Mouse (Mus musculus) layer of hippocampus, postnatal 25 days (tissue): ENCODE data around the gene Fhl4. TPM values are rescaled to one million over a fixed set of nuclear protein-coding genes. Genes with fewer than 3 reads are reported as not detected.

Experiments used
- DNase-seq, 2 experiments: peaks; one replicate each; pipeline ENCODE4 v3.0.0; 2022; ENCODE audit warnings: mixed read lengths in 2 of 2, low spot score in 1 of 2; ENCODE audit errors: extremely low spot score in 1 of 2
- total RNA-seq, 2 experiments: library from RNA; stranded (reverse); gene quantifications; 2 replicates each; pipeline ENCODE4 v1.2.3; 2021

Gene Fhl4
- under 1 TPM; 0.77 to 0.86 TPM for total RNA-seq

- DNase-seq = peak; percentile 61 to 67
Observed at GRCm38 (mm10) chr10:85102247-85103084, at the start of gene Fhl4, which contains the start of gene Tmem263. Gene Fhl4 (minus strand): TSS chr10:85102495. Gene Tmem263 (plus strand): TSS chr10:85102627.

- DNase-seq = no peak
Observed at GRCm38 (mm10) chr10:85149226-85149625, 46.9 kb upstream of the Fhl4 start.

GRCm38 (mm10) chr10:85146282-85146681 lies 44.0 kb upstream of the Fhl4 start:
- no peak for DNase-seq

- no peak for DNase-seq
Observed at GRCm38 (mm10) chr10:85141465-85141864, 39.2 kb upstream of the Fhl4 start.

GRCm38 (mm10) chr10:85136573-85136972 lies 34.3 kb upstream of the Fhl4 start:
- DNase-seq = no peak

GRCm38 (mm10) chr10:85128453-85128852 lies 26.2 kb upstream of the Fhl4 start:
- DNase-seq = no peak

GRCm38 (mm10) chr10:85127395-85128287 lies 25.3 kb upstream of the Fhl4 start, which contains the start of gene Mterf2:
Gene Mterf2 (minus strand): TSS chr10:85128027.
- peak; percentile 72 to 79 for DNase-seq

GRCm38 (mm10) chr10:85125184-85125583 lies 22.9 kb upstream of the Fhl4 start:
- no peak for DNase-seq

GRCm38 (mm10) chr10:85114409-85114808 lies 12.1 kb upstream of the Fhl4 start:
- no peak for DNase-seq

GRCm38 (mm10) chr10:85103085-85103885 lies 990 bp upstream of the Fhl4 start:
- peak in 1 of 2 experiments; percentile 8 for DNase-seq

- DNase-seq = no peak
Observed at GRCm38 (mm10) chr10:85101841-85102240, 454 bp downstream of the Fhl4 start.

- DNase-seq = no peak
Observed at GRCm38 (mm10) chr10:85071605-85072152, 30.6 kb downstream of the Fhl4 start.

- DNase-seq = no peak
Observed at GRCm38 (mm10) chr10:85054876-85055275, 47.4 kb downstream of the Fhl4 start.

GRCm38 (mm10) chr10:85052451-85052850 lies 49.8 kb downstream of the Fhl4 start:
- no peak for DNase-seq

GRCm38 (mm10) chr10:85050668-85051208 lies 51.6 kb downstream of the Fhl4 start:
- no peak for DNase-seq

GRCm38 (mm10) chr10:85048008-85048407 lies 54.3 kb downstream of the Fhl4 start:
- DNase-seq = no peak

- peak in 1 of 2 experiments; percentile 18 for DNase-seq
Observed at GRCm38 (mm10) chr10:85046585-85046984, 55.7 kb downstream of the Fhl4 start.
